Mouse (Mus musculus): ENCODE results near the gene Gclc. TPM values are rescaled to one million over a fixed set of nuclear protein-coding genes. Genes with fewer than 3 reads are reported as not detected.
"Not testable (repeated sequence)": the region's sequence is repeated elsewhere in the genome, so short reads cannot be mapped to it uniquely, and the experiment has no call there.

Gclc gene
- polyA plus RNA-seq, 1 experiment from 2014 or later: 15.4 TPM

- Histone ChIP-seq H3K4me1 (no peaks in the 10 kb centered on the region), H3K27ac (no peak overlapping the region), H3K4me3 (no peak overlapping the region), H3K9me3 (no peaks in the 10 kb centered on the region), H3K36me3 (no peaks in the 10 kb centered on the region), H3K27me3 (ENCODE audit: insufficient read depth, poor library complexity, severe bottlenecking) (no peaks in the 10 kb centered on the region)
- 94% methylated on average over 1 of the region's 1 CpGs for WGBS
- DNase-seq (ENCODE audit: low spot score): no peak
Measured at GRCm38 (mm10) chr9:77722381-77722780, 32.0 kb upstream of the Gclc start.

GRCm38 (mm10) chr9:77724216-77724615, 30.1 kb upstream of the Gclc start:
- 77% methylated on average over 6 of the region's 6 CpGs for WGBS
- H3K36me3 ChIP-seq: no peaks in the 10 kb centered on the region
- no peaks in the 10 kb centered on the region for H3K9me3 ChIP-seq
- H3K27ac ChIP-seq: no peak overlapping the region
- DNase-seq (ENCODE audit: low spot score): no peak
- H3K4me3 ChIP-seq: no peak overlapping the region
- no peaks in the 10 kb centered on the region for H3K4me1 ChIP-seq
- no peaks in the 10 kb centered on the region for H3K27me3 ChIP-seq (ENCODE audit: insufficient read depth, poor library complexity, severe bottlenecking)

GRCm38 (mm10) chr9:77725448-77725847, 28.9 kb upstream of the Gclc start:
- Histone ChIP-seq H3K36me3 (no peaks in the 10 kb centered on the region), H3K9me3 (no peaks in the 10 kb centered on the region), H3K4me1 (no peaks in the 10 kb centered on the region), H3K27me3 (ENCODE audit: insufficient read depth, poor library complexity, severe bottlenecking) (no peaks in the 10 kb centered on the region), H3K27ac (no peak overlapping the region), H3K4me3 (no peak overlapping the region)
- 85% methylated on average over 8 of the region's 8 CpGs for WGBS
- DNase-seq (ENCODE audit: low spot score): no peak

GRCm38 (mm10) chr9:77726018-77726684, 28.2 kb upstream of the Gclc start:
- 82% methylated on average over 6 of the region's 6 CpGs for WGBS
- no peak for DNase-seq (ENCODE audit: low spot score)
- H3K4me3 ChIP-seq: no peak overlapping the region
- H3K27ac ChIP-seq: no peak overlapping the region
- no peaks in the 10 kb centered on the region for H3K27me3 ChIP-seq (ENCODE audit: insufficient read depth, poor library complexity, severe bottlenecking)
- no peaks in the 10 kb centered on the region for H3K36me3 ChIP-seq
- no peaks in the 10 kb centered on the region for H3K4me1 ChIP-seq
- no peaks in the 10 kb centered on the region for H3K9me3 ChIP-seq

GRCm38 (mm10) chr9:77727012-77727411, 27.3 kb upstream of the Gclc start:
- no peaks in the 10 kb centered on the region for H3K36me3 ChIP-seq
- H3K27me3 ChIP-seq (ENCODE audit: insufficient read depth, poor library complexity, severe bottlenecking): no peaks in the 10 kb centered on the region
- DNase-seq (ENCODE audit: low spot score): no peak
- 83% methylated on average over 2 of the region's 2 CpGs for WGBS
- H3K27ac ChIP-seq: no peak overlapping the region
- H3K9me3 ChIP-seq: no peaks in the 10 kb centered on the region
- H3K4me1 ChIP-seq: no peaks in the 10 kb centered on the region
- H3K4me3 ChIP-seq: no peak overlapping the region

- Histone ChIP-seq H3K9me3 (no peaks in the 10 kb centered on the region), H3K27ac (no peak overlapping the region), H3K27me3 (ENCODE audit: insufficient read depth, poor library complexity, severe bottlenecking) (no peaks in the 10 kb centered on the region), H3K36me3 (no peaks in the 10 kb centered on the region), H3K4me3 (no peak overlapping the region), H3K4me1 (no peaks in the 10 kb centered on the region)
- 56% methylated on average over 3 of the region's 3 CpGs for WGBS
- DNase-seq (ENCODE audit: low spot score): peak; percentile 45
Measured at GRCm38 (mm10) chr9:77732067-77732466, 22.3 kb upstream of the Gclc start.

GRCm38 (mm10) chr9:77737298-77738041, 16.9 kb upstream of the Gclc start:
- H3K36me3 ChIP-seq: no peaks in the 10 kb centered on the region
- no peak overlapping the region for H3K4me3 ChIP-seq
- WGBS: 68% methylated on average over 6 of the region's 6 CpGs
- H3K4me1 ChIP-seq: peaks cover 10% of the 10 kb centered on the region; the same call in 1 of the 2 replicates
- no peaks in the 10 kb centered on the region for H3K9me3 ChIP-seq
- H3K27me3 ChIP-seq (ENCODE audit: insufficient read depth, poor library complexity, severe bottlenecking): no peaks in the 10 kb centered on the region
- DNase-seq (ENCODE audit: low spot score): peak; percentile 58
- no peak overlapping the region for H3K27ac ChIP-seq

- Histone ChIP-seq H3K27me3 (ENCODE audit: insufficient read depth, poor library complexity, severe bottlenecking) (no peaks in the 10 kb centered on the region), H3K4me3 (no peak overlapping the region), H3K4me1 (peaks cover 20% of the 10 kb centered on the region; the same call in 1 of the 2 replicates), H3K27ac (0 out of 2 replicates have a peak overlapping the region, but pooled peaks have one; percentile 36), H3K36me3 (no peaks in the 10 kb centered on the region), H3K9me3 (no peaks in the 10 kb centered on the region)
- peak; percentile 58 for DNase-seq (ENCODE audit: low spot score)
- 33% methylated on average over 1 of the region's 1 CpGs for WGBS
Measured at GRCm38 (mm10) chr9:77741452-77741851, 12.9 kb upstream of the Gclc start.

GRCm38 (mm10) chr9:77744798-77745197, 9.5 kb upstream of the Gclc start:
- no peaks in the 10 kb centered on the region for H3K36me3 ChIP-seq
- no peaks in the 10 kb centered on the region for H3K9me3 ChIP-seq
- no peaks in the 10 kb centered on the region for H3K27me3 ChIP-seq (ENCODE audit: insufficient read depth, poor library complexity, severe bottlenecking)
- WGBS: 39% methylated on average over 3 of the region's 3 CpGs
- DNase-seq (ENCODE audit: low spot score): peak; percentile 35
- H3K4me3 ChIP-seq: no peak overlapping the region
- peaks cover 18% of the 10 kb centered on the region for H3K4me1 ChIP-seq
- no peak overlapping the region for H3K27ac ChIP-seq

GRCm38 (mm10) chr9:77746315-77746714, 8.0 kb upstream of the Gclc start:
- no peak overlapping the region for H3K27ac ChIP-seq
- no peaks in the 10 kb centered on the region for H3K9me3 ChIP-seq
- H3K4me1 ChIP-seq: peaks cover 20% of the 10 kb centered on the region
- 51% methylated on average over 2 of the region's 2 CpGs for WGBS
- no peaks in the 10 kb centered on the region for H3K27me3 ChIP-seq (ENCODE audit: insufficient read depth, poor library complexity, severe bottlenecking)
- no peaks in the 10 kb centered on the region for H3K36me3 ChIP-seq
- DNase-seq (ENCODE audit: low spot score): no peak
- no peak overlapping the region for H3K4me3 ChIP-seq

GRCm38 (mm10) chr9:77748292-77748691, 6.0 kb upstream of the Gclc start:
- not testable (repeated sequence) for H3K9me3 ChIP-seq; H3K27me3 ChIP-seq (ENCODE audit: insufficient read depth, poor library complexity, severe bottlenecking); H3K36me3 ChIP-seq; H3K4me3 ChIP-seq; H3K27ac ChIP-seq
- 73% methylated on average over 1 of the region's 1 CpGs for WGBS
- DNase-seq (ENCODE audit: low spot score): peak; percentile 52
- H3K4me1 ChIP-seq: peaks cover 16% of the 10 kb centered on the region

- DNase-seq (ENCODE audit: low spot score): peak; percentile 95
- under 1% methylated on average over 79 of the region's 79 CpGs for WGBS
Measured at GRCm38 (mm10) chr9:77750133-77751060, 3.9 kb upstream of the Gclc start.

More at GRCm38 (mm10) chr9:77750133-77751060, 3.9 kb upstream of the Gclc start:
- Histone ChIP-seq H3K27ac (peak overlapping the region; percentile 94), H3K27me3 (ENCODE audit: insufficient read depth, poor library complexity, severe bottlenecking) (no peaks in the 10 kb centered on the region), H3K36me3 (no peaks in the 10 kb centered on the region), H3K9me3 (no peaks in the 10 kb centered on the region), H3K4me1 (peaks cover 6% of the 10 kb centered on the region; the same call in 1 of the 2 replicates), H3K4me3 (peak overlapping the region; percentile 69)
